Mouse (Mus musculus) cerebellum, postnatal 10 days (tissue): ENCODE measurements at regions not wholly inside any gene's neighbourhood (a gene's known extent, or its start where the extent isn't known, plus 50 kb on each side); places are given as distances from the start of the nearest gene placed in this dataset.

Experiments
- DNase-seq, 2 experiments: peaks; one replicate each; pipeline ENCODE4 v3.0.0; 2021; ENCODE audit warnings: mixed read lengths in 2 of 2

GRCm38 (mm10) chr14:45992041-45992869, 334.3 kb upstream of the Ddhd1 start:
- DNase-seq = no peak

- DNase-seq = no peak
Observed at GRCm38 (mm10) chr14:45992870-45993135, 334.9 kb upstream of the Ddhd1 start.

GRCm38 (mm10) chr14:45993669-45994068, 335.7 kb upstream of the Ddhd1 start:
- peak; percentile 84 to 87 for DNase-seq

GRCm38 (mm10) chr14:45996760-45997159, 338.8 kb upstream of the Ddhd1 start:
- DNase-seq = peak; percentile 60 to 64

DNA sequence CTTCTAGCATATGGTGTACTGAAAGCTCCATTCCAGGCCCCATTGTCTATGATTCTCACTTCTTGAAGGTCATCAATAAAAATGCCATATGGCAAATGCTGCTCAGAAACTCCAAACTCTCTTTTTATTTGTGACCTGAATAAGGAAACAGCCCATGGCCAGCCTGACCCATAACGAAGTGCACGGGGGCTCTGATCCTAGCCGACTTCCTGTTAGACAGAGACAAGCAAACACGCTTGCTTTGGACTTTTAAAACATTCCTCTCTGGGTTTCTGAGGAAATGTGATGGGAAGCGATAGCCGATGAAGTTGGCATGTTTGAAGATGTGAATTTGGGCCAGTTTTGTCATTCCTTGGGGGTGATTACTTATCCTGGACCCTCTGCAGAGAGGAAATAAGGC, 346.1 kb upstream of the Ddhd1 start:
- DNase-seq = no peak

DNA sequence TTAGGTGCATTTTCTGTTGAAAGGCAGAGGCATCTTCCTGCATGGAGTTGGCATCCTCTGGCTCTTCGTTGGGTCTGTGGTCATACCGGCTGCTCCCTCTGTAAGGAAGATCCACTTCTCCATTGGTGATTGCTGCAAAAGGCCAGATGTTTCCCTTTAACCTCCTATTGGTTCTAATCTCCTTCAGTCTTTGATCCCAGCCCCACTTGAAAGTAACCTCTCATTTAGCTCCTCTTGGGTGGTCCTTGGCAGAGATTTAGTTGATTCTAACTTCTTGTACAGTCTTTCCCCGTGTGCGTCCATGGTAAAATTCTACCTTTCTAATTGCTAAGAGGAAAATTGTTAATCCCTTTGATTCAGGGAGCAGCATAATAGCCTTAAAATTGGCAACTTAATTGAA, 347.4 kb upstream of the Ddhd1 start:
- DNase-seq = no peak

GRCm38 (mm10) chr14:46013232-46013631, 355.3 kb upstream of the Ddhd1 start:
- no peak for DNase-seq

DNA sequence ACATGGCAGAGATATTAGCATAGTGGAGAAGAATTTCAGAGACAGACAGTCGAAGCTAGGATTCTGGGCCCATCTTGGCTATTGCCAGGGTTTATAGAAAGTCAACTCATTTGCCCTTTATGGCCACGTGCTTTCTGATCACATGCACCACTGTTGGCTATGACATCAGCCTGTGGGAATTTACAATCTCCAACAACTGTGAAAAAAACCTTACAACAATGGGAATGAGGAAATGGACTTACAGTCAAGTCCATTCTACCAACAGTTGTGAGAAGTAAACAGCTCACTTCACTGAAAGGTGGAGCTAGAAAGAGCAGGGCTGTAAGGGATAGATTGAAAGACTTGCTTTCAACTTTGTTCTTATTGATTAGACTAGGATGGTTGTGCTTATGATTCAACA, 356.1 kb upstream of the Ddhd1 start:
- no peak for DNase-seq

- no peak for DNase-seq
Observed at GRCm38 (mm10) chr14:46015682-46016400, 357.9 kb upstream of the Ddhd1 start.

DNA sequence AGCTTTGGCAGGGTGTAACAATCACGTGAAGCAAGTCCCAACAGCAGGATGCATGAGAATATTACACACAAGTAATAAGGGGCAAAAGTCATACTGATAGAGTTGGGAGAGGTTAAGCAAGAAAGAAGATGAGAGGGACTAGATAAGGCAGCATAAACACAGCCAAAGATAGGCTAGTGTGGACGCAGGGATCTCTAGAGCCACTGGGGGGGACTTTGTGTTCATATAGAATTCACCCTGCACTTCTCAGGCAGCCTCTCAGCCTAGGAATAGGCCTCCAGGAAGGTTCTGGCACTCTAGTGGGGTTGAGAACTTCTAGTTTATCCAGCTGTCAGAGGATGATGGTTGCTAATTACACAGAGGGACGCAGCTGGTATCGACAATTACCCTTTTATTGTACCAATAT, 358.8 kb upstream of the Ddhd1 start:
- DNase-seq = no peak

DNA sequence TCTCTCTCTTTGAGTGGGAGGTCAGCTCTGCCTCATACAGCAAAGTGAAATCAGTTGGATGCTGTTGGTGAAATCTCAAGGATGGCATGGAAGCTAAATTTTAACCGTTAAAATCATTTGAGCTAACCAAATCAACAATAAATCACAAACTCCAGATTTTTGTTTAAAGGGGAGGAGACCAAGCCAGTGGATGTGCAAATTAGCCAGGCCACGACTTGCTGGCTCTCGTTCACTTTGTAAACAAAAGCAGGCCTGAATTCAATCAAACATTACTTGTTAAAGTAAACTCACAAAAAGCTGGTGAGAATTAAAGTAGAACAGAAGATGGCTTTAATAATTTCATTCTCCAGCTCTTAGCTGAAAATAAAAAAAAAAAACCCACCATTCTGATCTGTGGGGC, 359.3 kb upstream of the Ddhd1 start:
- no peak for DNase-seq

DNA sequence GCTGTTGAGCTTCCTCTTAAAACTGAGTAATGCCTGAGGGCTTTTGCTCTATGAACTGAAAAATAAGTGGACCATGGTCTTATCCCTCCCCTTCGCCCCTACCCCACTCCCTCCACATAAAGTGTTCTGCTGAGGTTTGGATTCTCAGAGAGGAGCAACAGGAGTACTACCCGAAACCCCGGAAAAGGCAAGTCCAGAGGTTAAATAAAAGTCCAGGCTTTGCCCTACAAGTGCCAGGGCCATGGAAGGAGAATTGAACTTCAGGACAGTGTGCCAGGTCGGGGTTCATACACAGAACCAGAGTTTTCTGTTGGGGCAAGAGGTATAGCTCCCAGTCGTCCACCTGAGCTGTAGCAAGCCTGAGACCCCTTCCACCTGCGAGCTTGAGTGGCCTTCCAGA, 360.0 kb upstream of the Ddhd1 start:
- DNase-seq = no peak

- DNase-seq = no peak
Observed at GRCm38 (mm10) chr14:46019240-46020025, 359.8 kb upstream of the Gm15217 start.

DNA sequence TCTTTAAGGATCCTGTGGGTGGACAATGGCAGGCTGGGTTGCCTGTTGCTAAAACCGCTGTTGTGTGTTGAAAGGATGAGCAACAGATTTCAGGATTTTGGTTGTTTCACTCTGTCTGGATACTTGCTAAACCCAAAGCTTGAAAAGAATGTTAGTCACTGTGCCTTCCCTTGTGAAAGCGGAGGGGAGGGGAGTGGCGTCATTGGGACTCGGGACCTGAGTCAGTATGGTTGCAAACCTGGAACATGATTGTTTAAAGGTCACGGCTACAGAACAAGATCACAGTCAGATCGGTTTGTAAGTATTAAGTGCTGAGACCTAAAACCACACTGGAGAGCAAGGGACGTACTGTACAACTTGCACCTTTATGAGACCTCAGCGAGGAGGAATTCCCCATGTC, 344.9 kb upstream of the Gm15217 start:
- DNase-seq = no peak

GRCm38 (mm10) chr14:46060622-46061381, 318.4 kb upstream of the Gm15217 start:
- peak; percentile 36 to 59 for DNase-seq

GRCm38 (mm10) chr14:46067102-46067801, 312.0 kb upstream of the Gm15217 start:
- no peak for DNase-seq

- no peak for DNase-seq
Observed at GRCm38 (mm10) chr14:46071244-46071643, 308.0 kb upstream of the Gm15217 start.

- DNase-seq = peak; percentile 55 to 64
Observed at GRCm38 (mm10) chr14:46076738-46077137, 302.5 kb upstream of the Gm15217 start.

DNA sequence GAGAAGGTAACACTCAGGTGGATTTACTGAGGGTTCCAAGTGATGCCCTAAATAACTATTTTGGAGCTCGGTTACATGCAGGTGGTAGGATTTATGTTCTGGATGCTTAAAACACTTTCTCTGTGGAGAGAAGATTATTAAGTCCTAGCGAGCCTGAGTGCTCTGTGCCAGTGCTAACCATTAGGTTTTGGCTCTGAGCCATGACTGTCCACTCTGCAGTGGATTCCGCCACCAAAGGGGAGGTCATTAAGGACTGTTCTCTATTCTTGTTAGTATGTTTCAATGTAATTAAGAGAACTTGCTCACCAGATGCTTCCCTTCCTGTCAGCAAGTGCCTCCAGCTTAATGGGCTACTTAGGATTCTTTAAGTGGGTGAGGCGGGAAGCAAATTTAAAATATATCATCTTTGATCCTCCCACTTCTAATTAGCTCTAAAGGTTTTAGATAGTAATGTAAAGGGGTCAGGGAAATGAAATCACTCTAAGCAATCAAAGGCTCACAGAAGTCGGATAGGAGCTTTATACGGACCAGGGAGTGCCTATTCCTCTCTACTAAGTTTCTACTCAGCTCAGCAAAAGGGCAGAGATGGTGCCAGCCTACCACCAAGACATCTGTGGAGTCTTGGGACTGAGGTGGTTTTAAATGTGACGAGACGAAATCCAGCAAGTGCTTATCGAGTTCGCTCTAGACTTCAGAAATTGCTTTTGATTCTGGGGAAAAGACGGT, 301.6 kb upstream of the Gm15217 start:
- peak; percentile 48 to 53 for DNase-seq

DNA sequence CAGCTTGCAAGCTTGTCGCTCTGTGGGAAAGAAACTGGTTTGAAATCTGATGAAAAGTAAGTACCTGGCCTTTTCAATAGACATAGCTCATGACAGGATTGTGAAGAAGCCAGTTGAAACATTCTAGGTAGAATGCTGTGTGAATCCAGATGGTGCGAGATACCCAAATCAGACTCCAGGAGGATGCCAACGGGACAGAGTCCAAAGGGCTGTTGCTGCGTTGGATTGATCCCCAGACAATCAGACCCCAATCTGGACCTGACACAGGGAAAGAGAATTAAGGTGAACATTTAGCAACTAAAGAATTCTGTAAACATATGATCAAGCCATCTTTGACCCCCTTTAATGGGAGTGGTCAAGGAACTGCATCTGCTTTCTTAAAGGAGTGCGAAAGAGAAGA, 296.6 kb upstream of the Gm15217 start:
- DNase-seq = peak; percentile 80 to 81

DNA sequence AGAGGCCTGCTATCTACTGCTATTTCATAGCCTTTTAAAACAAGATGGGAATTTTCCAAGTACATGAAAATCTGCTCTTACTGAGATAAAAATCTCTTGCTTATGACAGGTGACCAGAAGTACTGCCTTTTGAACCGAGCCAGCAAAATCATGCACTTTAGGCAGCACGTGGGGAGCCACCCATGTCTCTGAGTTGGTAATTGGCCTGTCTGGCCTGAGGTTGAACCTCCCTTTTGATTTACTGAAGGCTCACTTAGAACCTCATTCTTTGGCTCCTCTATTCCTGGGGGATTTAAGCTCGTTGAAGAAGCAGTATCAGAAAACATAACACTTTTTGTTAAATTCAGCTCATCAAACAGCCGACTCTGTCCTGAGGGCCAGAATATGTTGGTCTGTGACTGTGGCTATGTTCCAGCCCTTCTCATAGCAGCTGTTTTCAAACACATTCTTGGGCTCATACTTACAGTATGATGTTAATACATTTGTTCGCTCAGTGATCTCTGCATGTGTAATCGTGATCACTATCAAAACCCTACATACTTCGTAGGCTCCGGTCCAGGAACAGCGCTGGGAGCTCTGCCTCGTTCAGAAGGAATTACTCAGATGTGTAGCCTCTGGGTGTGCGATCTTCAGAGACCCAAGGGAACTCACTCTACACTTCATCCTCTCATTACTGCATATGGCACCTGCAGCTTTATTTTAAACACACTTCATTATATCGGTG, 290.1 kb upstream of the Gm15217 start:
- DNase-seq = peak; percentile 6 to 15
